Mouse (Mus musculus): ENCODE measurements around the gene Rcc2. TPM values are rescaled to one million over a fixed set of nuclear protein-coding genes. Genes with fewer than 3 reads are reported as not detected.

Rcc2 gene
- polyA plus RNA-seq, 1 experiment from 2014 or later: 30.1 TPM

Other genes starting within 250 kb of the Rcc2 start
- 11.9 to 27.5 TPM (median 26.0 TPM) in 3 replicates for gene Arhgef10l, start 34.5 kb upstream of the Rcc2 start, polyA plus RNA-seq (2018)
- not detected in 3 replicates for gene Padi6, start 42.1 kb downstream of the Rcc2 start, polyA plus RNA-seq (2018)
- gene Padi4, start 73.7 kb downstream of the Rcc2 start, polyA plus RNA-seq (2018): 3.2 to 9.2 TPM (median 6.7 TPM) in 3 replicates
- gene Padi3, start 110.1 kb downstream of the Rcc2 start, polyA plus RNA-seq (2018): 0.11 to 0.18 TPM (median 0.17 TPM) in 3 replicates
- gene Padi1, start 145.2 kb downstream of the Rcc2 start, polyA plus RNA-seq (2018): not detected in 3 replicates
- gene Padi2, start 205.8 kb downstream of the Rcc2 start, polyA plus RNA-seq (2018): 5.2 to 6.9 TPM (median 5.6 TPM) in 3 replicates

Measured in macrophage (primary cell).